Mouse (Mus musculus): ENCODE results near the gene Rtn2.

DNA sequence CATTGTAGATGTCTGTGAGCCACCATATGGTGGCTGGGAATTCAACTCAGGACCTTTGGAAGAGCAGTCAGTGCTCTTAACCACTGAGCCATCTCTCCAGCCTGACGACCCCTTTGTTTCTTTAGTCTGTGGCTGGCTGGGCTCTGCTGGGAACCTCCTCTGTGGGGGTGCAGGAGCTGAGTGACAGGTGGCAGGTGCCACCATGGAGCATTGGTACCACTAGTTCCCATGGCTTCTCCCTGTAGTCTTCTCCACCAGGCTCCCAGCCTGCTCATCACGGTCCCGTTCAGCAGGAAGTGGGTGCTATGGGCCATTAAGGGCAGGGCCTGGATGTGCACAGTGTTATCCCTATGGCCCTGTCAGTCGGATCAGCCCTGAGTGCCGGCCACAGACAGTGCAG, 47.8 kb upstream of the Rtn2 start:
- no peak for TF ChIP-seq MAFK (IDR thresholded peaks at IDR 0.05; ENCODE audit: insufficient read depth, low read depth, low read length)
- no peak for TF ChIP-seq ZC3H11A (IDR thresholded peaks at IDR 0.05; ENCODE audit: borderline replicate concordance, low read depth, low read length)
- TF ChIP-seq CHD2 (IDR thresholded peaks at IDR 0.05; ENCODE audit: low read depth, low read length) = no peak
- TF ChIP-seq HCFC1 (IDR thresholded peaks at IDR 0.05; ENCODE audit: borderline replicate concordance, insufficient read depth, low read length) = no peak
